Mouse (Mus musculus) megakaryocyte, embryonic 14.5 days (primary cell): Measurements from ENCODE around the gene Ndufs1.

Source experiments
- FLI1 ChIP-seq: IDR thresholded peaks from 2 replicates; pipeline ENCODE4 v1.6.1; 2012; ENCODE audit warnings: low read length, inconsistent platforms, mixed read lengths
- GATA1 ChIP-seq: IDR thresholded peaks from 3 replicates; pipeline ENCODE4 v1.6.1; 2012; ENCODE audit warnings: mixed read lengths, low read length, inconsistent platforms, borderline replicate concordance

- TF ChIP-seq GATA1 (no peak), FLI1 (no peak)
Observed at GRCm38 (mm10) chr1:63175853-63176252, 780 bp downstream of the Ndufs1 start.
